Mouse (Mus musculus) lung, postnatal 0 days (tissue): ENCODE results near the gene Tmem117. TPM values are rescaled to one million over a fixed set of nuclear protein-coding genes. Genes with fewer than 3 reads are reported as not detected.

Experiments
- ATAC-seq: fragments of 200-750 bp; cut with Nextera tagmentation; 2 replicates; pipeline ENCODE4 v1.8.0; 2017; ENCODE audit warnings: moderate library complexity
- DNase-seq: peaks from one replicate; pipeline ENCODE4 v3.0.0-alpha.2; 2016; ENCODE audit warnings: low spot score
- H3K27ac ChIP-seq: fragments of 300-500 bp; sonication (generic); 2 replicates; pipeline ENCODE4 v1.5.1; 2014; ENCODE audit warnings: antibody characterized with exemption, mild to moderate bottlenecking, low read length, mixed read lengths
- H3K27me3 ChIP-seq: fragments of 300-500 bp; sonication (generic); replicated peaks from 2 replicates; pipeline ENCODE4 v1.6.1; 2014; ENCODE audit warnings: low read length, mixed read lengths; ENCODE audit not compliant: insufficient read depth
- H3K36me3 ChIP-seq: fragments of 300-500 bp; sonication (generic); 2 replicates; pipeline ENCODE4 v1.6.1; 2014; ENCODE audit warnings: low read length, mixed read lengths; ENCODE audit not compliant: insufficient read depth
- H3K4me1 ChIP-seq: fragments of 300-500 bp; sonication (generic); 2 replicates; pipeline ENCODE4 v1.6.1; 2014; ENCODE audit warnings: antibody characterized with exemption, low read depth, low read length, mixed read lengths; ENCODE audit not compliant: insufficient read depth
- H3K4me2 ChIP-seq: fragments of 300-500 bp; sonication (generic); replicated peaks from 2 replicates; pipeline ENCODE4 v1.6.1; 2014; ENCODE audit warnings: low read depth, mild to moderate bottlenecking, low read length, moderate library complexity, mixed read lengths
- H3K4me3 ChIP-seq: fragments of 300-500 bp; sonication (generic); 2 replicates; pipeline ENCODE4 v1.5.1; 2014; ENCODE audit warnings: low read depth, low read length
- H3K9ac ChIP-seq: fragments of 300-500 bp; sonication (generic); replicated peaks from 2 replicates; pipeline ENCODE4 v1.6.1; 2014; ENCODE audit warnings: low read depth, mild to moderate bottlenecking
- H3K9me3 ChIP-seq: fragments of 300-500 bp; sonication (generic); 2 replicates; pipeline ENCODE4 v1.6.1; 2016; ENCODE audit warnings: low read length, mixed read lengths
- CTCF ChIP-seq: IDR thresholded peaks from 2 replicates; pipeline ENCODE4 v1.5.1; 2016; ENCODE audit warnings: antibody characterized with exemption, mild to moderate bottlenecking
- EP300 ChIP-seq: IDR thresholded peaks from 2 replicates; pipeline ENCODE4 v1.6.1; 2016; ENCODE audit warnings: antibody characterized with exemption, mild to moderate bottlenecking, control low read depth
- WGBS: fragments of 180-500 bp; shearing (Covaris S2); extraction: QIAGEN DNeasy Blood & Tissue Kit; methylation state at CpG from one replicate; pipeline ENCODE4 v1.1.7; 2014; 5-methylcytosine and 5-hydroxymethylcytosine counted together
- polyA plus RNA-seq: library from polyadenylated mRNA; unstranded; fragments of >200 nt; fragmentation: Nextera tagmentation; extraction: Ambion mirVana; gene quantifications from 2 replicates; pipeline ENCODE4 v1.2.1, GENCODE M21; 2015

Tmem117 gene
- polyA plus RNA-seq, 1 experiment from 2014 or later: 3.3 TPM

DNA sequence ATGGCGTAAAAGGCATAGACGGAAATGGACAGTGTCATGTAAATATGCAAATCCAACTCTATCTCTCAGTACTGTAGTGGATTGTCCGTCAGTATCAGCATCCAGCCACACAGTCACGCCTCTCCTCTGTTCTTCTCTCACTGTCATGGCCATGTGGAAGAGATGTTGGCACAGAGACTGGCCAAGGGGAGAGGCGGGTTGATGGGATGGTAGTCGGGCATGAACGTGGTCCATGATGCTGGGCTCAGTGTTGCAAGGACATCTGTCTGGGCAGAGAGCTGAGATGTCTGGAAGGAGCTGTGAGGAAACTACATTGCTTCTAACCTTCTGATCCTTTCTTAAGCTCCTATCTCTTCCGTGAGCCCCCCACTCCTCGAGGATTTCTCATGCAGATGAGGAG lies 413.4 kb downstream of the Tmem117 start:
- ATAC-seq (no peak), DNase-seq (no peak)
- no peak overlapping the region for H3K4me2 ChIP-seq
- H3K27ac ChIP-seq: no peak overlapping the region
- H3K4me3 ChIP-seq: no peak overlapping the region
- no peaks in the 10 kb centered on the region for H3K27me3 ChIP-seq
- TF ChIP-seq EP300 (no peak), CTCF (no peak)
- no peaks in the 10 kb centered on the region for H3K9me3 ChIP-seq
- no peak overlapping the region for H3K9ac ChIP-seq
- H3K4me1 ChIP-seq: no peaks in the 10 kb centered on the region
- H3K36me3 ChIP-seq: no peaks in the 10 kb centered on the region
- 74% methylated on average over 9 of the region's 9 CpGs for WGBS

- no peak for ATAC-seq
- H3K9ac ChIP-seq: no peak overlapping the region
- TF ChIP-seq EP300: no peak
- TF ChIP-seq CTCF: no peak
- no peak for DNase-seq
- H3K4me3 ChIP-seq: no peak overlapping the region
- no peaks in the 10 kb centered on the region for H3K27me3 ChIP-seq
- H3K36me3 ChIP-seq: no peaks in the 10 kb centered on the region
- no peaks in the 10 kb centered on the region for H3K9me3 ChIP-seq
- H3K4me2 ChIP-seq: no peak overlapping the region
- WGBS: 68% methylated on average over 8 of the region's 8 CpGs
- no peaks in the 10 kb centered on the region for H3K4me1 ChIP-seq
- H3K27ac ChIP-seq: no peak overlapping the region
Observed at GRCm38 (mm10) chr15:95044011-95044410, 415.0 kb downstream of the Tmem117 start.

- WGBS: 83% methylated on average over 2 of the region's 2 CpGs
- Histone ChIP-seq H3K27ac (no peak overlapping the region), H3K4me2 (no peak overlapping the region), H3K4me3 (no peak overlapping the region), H3K36me3 (no peaks in the 10 kb centered on the region), H3K9ac (no peak overlapping the region), H3K27me3 (no peaks in the 10 kb centered on the region), H3K4me1 (no peaks in the 10 kb centered on the region), H3K9me3 (no peaks in the 10 kb centered on the region)
- ATAC-seq (no peak), DNase-seq (no peak)
- TF ChIP-seq EP300 (no peak), CTCF (no peak)
Observed at GRCm38 (mm10) chr15:95047486-95047885, 418.5 kb downstream of the Tmem117 start.

GRCm38 (mm10) chr15:95049171-95049729 lies 420.2 kb downstream of the Tmem117 start:
- TF ChIP-seq EP300: no peak
- no peak for TF ChIP-seq CTCF
- Histone ChIP-seq H3K9ac (no peak overlapping the region), H3K4me3 (no peak overlapping the region), H3K4me1 (no peaks in the 10 kb centered on the region), H3K4me2 (no peak overlapping the region), H3K27me3 (no peaks in the 10 kb centered on the region), H3K9me3 (no peaks in the 10 kb centered on the region), H3K27ac (no peak overlapping the region), H3K36me3 (no peaks in the 10 kb centered on the region)
- WGBS: 58% methylated on average over 6 of the region's 6 CpGs
- DNase-seq (no peak), ATAC-seq (no peak)

DNA sequence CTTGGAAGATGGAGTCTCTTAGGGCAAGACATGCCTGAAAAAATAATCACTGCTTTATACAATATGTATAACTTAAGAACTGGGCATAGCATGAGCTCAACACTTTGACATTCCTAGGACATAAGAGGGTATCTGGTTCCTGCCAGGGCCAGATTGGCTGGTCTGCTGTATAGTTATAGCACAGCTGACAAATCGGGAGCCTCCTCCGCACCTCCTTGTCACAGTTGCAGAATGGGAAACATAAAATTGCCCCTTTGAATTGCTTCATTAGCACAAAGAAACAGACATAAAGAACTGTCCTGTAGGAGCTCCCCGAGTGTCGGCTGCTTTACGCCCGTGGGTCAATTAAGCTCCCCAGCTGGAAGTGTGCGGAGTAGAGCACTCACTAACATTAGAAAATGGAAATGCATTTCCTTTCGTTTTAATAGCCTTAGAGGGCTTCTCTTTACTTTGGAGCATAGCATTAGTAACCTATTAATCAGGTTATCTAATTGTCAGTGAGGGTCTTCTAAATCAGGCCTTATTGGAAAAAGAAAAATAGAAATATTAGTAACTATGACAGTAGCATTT lies 426.1 kb downstream of the Tmem117 start:
- 88% methylated on average over 8 of the region's 8 CpGs for WGBS

DNA sequence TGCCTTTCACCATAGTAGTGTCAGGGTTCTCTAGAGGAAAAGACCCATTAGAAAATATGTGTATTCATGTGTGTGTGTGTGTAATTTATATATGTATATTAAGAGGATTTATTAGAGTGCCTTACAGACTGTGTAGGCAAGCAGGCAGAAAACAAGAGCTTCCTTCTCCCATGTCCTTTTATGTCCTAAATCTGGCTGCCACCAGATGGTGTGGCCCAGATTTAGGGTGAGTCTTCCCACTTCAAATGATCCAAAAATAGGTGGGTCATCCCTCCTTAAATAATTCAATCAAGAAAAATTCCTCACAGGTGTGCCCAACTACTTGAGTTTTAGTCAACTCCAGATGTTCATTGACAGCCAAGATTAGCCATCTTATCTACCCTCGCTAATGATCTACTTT lies 439.0 kb downstream of the Tmem117 start:
- H3K9me3 ChIP-seq: no peaks in the 10 kb centered on the region
- no peak overlapping the region for H3K27ac ChIP-seq
- H3K4me1 ChIP-seq: no peaks in the 10 kb centered on the region
- WGBS: 86% methylated on average over 1 of the region's 1 CpGs
- no peak for ATAC-seq
- no peak overlapping the region for H3K4me2 ChIP-seq
- no peak for DNase-seq
- H3K9ac ChIP-seq: no peak overlapping the region
- no peaks in the 10 kb centered on the region for H3K36me3 ChIP-seq
- no peak overlapping the region for H3K4me3 ChIP-seq
- no peaks in the 10 kb centered on the region for H3K27me3 ChIP-seq
- TF ChIP-seq EP300 (no peak), CTCF (no peak)

More for the DNA sequence above, 426.1 kb downstream of the Tmem117 start:
- ATAC-seq (no peak), DNase-seq (no peak)
- Histone ChIP-seq H3K4me2 (no peak overlapping the region), H3K4me3 (no peak overlapping the region), H3K36me3 (no peaks in the 10 kb centered on the region), H3K27ac (no peak overlapping the region), H3K9me3 (no peaks in the 10 kb centered on the region), H3K4me1 (no peaks in the 10 kb centered on the region), H3K9ac (no peak overlapping the region), H3K27me3 (no peaks in the 10 kb centered on the region)
- TF ChIP-seq CTCF: no peak
- no peak for TF ChIP-seq EP300
